Mouse (Mus musculus) cerebellum, adult 2 months (tissue): ENCODE measurements at regions not wholly inside any gene's neighbourhood (a gene's known extent, or its start where the extent isn't known, plus 50 kb on each side); places are given as distances from the start of the nearest gene placed in this dataset.

Experiments used
- DNase-seq, 2 experiments: peaks; one replicate each; pipeline ENCODE4 v3.0.0; 2021
- H3K27ac ChIP-seq: fragments of 200-500 bp; 2 replicates; pipeline ENCODE4 v1.5.1; 2012; ENCODE audit warnings: low read length, control low read depth, inconsistent platforms; ENCODE audit not compliant: insufficient read depth
- H3K27me3 ChIP-seq: fragments of 200-500 bp; 2 replicates; pipeline ENCODE4 v1.6.1; 2012; ENCODE audit warnings: inconsistent platforms, mild to moderate bottlenecking, low read length, moderate library complexity; ENCODE audit not compliant: control insufficient read depth, insufficient read depth
- H3K4me1 ChIP-seq: fragments of 200-500 bp; 2 replicates; pipeline ENCODE4 v1.6.1; 2011; ENCODE audit warnings: low read length; ENCODE audit not compliant: control insufficient read depth, insufficient read depth
- H3K4me3 ChIP-seq: fragments of 200-500 bp; replicated peaks from 2 replicates; pipeline ENCODE3; 2011; ENCODE audit warnings: mild to moderate bottlenecking, low read depth, low read length, control low read depth; ENCODE audit not compliant: insufficient read depth
- CTCF ChIP-seq: fragments of 200-500 bp; IDR thresholded peaks from 2 replicates; pipeline ENCODE4 v1.5.1; 2011; ENCODE audit warnings: low read depth, mild to moderate bottlenecking, control low read depth, low read length, moderate library complexity, borderline replicate concordance; ENCODE audit not compliant: insufficient read depth
- POLR2A ChIP-seq: fragments of 200-500 bp; IDR thresholded peaks from 2 replicates; pipeline ENCODE4 v1.6.1; 2011; ENCODE audit warnings: low read length, control low read depth, borderline replicate concordance; ENCODE audit not compliant: insufficient read depth
- WGBS: fragments of 180-500 bp; shearing (Covaris S2); methylation state at CpG from one replicate; pipeline ENCODE4 v1.1.7; 2018; 5-methylcytosine and 5-hydroxymethylcytosine counted together

- no peak overlapping the region for H3K27ac ChIP-seq
- no peaks in the 10 kb centered on the region for H3K27me3 ChIP-seq
- no peak overlapping the region for H3K4me3 ChIP-seq
- no peak for DNase-seq
- WGBS = 39% methylated on average over 2 of the region's 2 CpGs
- TF ChIP-seq CTCF (no peak), POLR2A (no peak)
- H3K4me1 ChIP-seq = no peaks in the 10 kb centered on the region
These were observed 1154.5 kb upstream of the Lrrtm3 start for GRCm38 (mm10) chr10:65244527-65244926.

- WGBS = 88% methylated on average over 3 of the region's 3 CpGs
- no peak for DNase-seq
- no peak overlapping the region for H3K27ac ChIP-seq
- TF ChIP-seq POLR2A (no peak), CTCF (no peak)
- no peaks in the 10 kb centered on the region for H3K27me3 ChIP-seq
- peaks cover 2% of the 10 kb centered on the region; the same call in 1 of the 2 replicates for H3K4me1 ChIP-seq
- H3K4me3 ChIP-seq = no peak overlapping the region
These were observed 1134.1 kb upstream of the Lrrtm3 start for GRCm38 (mm10) chr10:65224130-65224529.

- TF ChIP-seq CTCF (no peak), POLR2A (no peak)
- WGBS = 52% methylated on average over 3 of the region's 3 CpGs
These were observed 1131.1 kb upstream of the Lrrtm3 start for GRCm38 (mm10) chr10:65221181-65221580.

GRCm38 (mm10) chr10:65219251-65219650 lies 1129.2 kb upstream of the Lrrtm3 start:
- Histone ChIP-seq H3K27ac (no peak overlapping the region), H3K4me1 (peaks cover 2% of the 10 kb centered on the region; the same call in 1 of the 2 replicates), H3K4me3 (no peak overlapping the region), H3K27me3 (no peaks in the 10 kb centered on the region)
- TF ChIP-seq CTCF = no peak
- WGBS = 33% methylated on average over 5 of the region's 5 CpGs
- peak in 1 of 2 experiments; percentile 67 for DNase-seq

More at GRCm38 (mm10) chr10:65221181-65221580, 1131.1 kb upstream of the Lrrtm3 start:
- H3K27ac ChIP-seq = no peak overlapping the region
- H3K4me3 ChIP-seq = no peak overlapping the region
- H3K4me1 ChIP-seq = peaks cover 2% of the 10 kb centered on the region; the same call in 1 of the 2 replicates
- peak; percentile 12 to 30 for DNase-seq
- no peaks in the 10 kb centered on the region for H3K27me3 ChIP-seq

GRCm38 (mm10) chr10:65216226-65216625 lies 1126.1 kb upstream of the Lrrtm3 start:
- H3K27ac ChIP-seq = no peak overlapping the region
- no peaks in the 10 kb centered on the region for H3K27me3 ChIP-seq
- H3K4me1 ChIP-seq = peaks cover 2% of the 10 kb centered on the region; the same call in 1 of the 2 replicates
- no peak for TF ChIP-seq POLR2A
- WGBS = 84% methylated on average over 1 of the region's 1 CpGs
- no peak overlapping the region for H3K4me3 ChIP-seq
- no peak for DNase-seq

- Histone ChIP-seq H3K27ac (no peak overlapping the region), H3K4me3 (no peak overlapping the region), H3K27me3 (no peaks in the 10 kb centered on the region), H3K4me1 (0 out of 2 replicates have a peak, but pooled peaks cover under 1% of the 10 kb centered on the region)
- DNase-seq = no peak
- WGBS = 61% methylated on average over 3 of the region's 3 CpGs
- no peak for TF ChIP-seq CTCF
- no peak for TF ChIP-seq POLR2A
These were observed 1125.1 kb upstream of the Lrrtm3 start for GRCm38 (mm10) chr10:65215206-65215605.

GRCm38 (mm10) chr10:65183659-65184058 lies 1093.6 kb upstream of the Lrrtm3 start:
- H3K4me1 ChIP-seq = peaks cover 6% of the 10 kb centered on the region; the same call in 1 of the 2 replicates
- 48% methylated on average over 1 of the region's 1 CpGs for WGBS
- DNase-seq = peak in 1 of 2 experiments; percentile 36
- no peak overlapping the region for H3K4me3 ChIP-seq
- TF ChIP-seq POLR2A (no peak), CTCF (no peak)
- no peak overlapping the region for H3K27ac ChIP-seq
- H3K27me3 ChIP-seq = no peaks in the 10 kb centered on the region

- WGBS = 77% methylated on average over 1 of the region's 1 CpGs
- Histone ChIP-seq H3K4me1 (peaks cover 6% of the 10 kb centered on the region; the same call in 1 of the 2 replicates), H3K4me3 (no peak overlapping the region), H3K27ac (no peak overlapping the region), H3K27me3 (no peaks in the 10 kb centered on the region)
- DNase-seq = no peak
- no peak for TF ChIP-seq CTCF
- no peak for TF ChIP-seq POLR2A
These were observed 1092.5 kb upstream of the Lrrtm3 start for GRCm38 (mm10) chr10:65182597-65182996.
